Mouse (Mus musculus) gastrocnemius, adult 2 months (tissue): Measurements from ENCODE around the gene Atcay. TPM values are rescaled to one million over a fixed set of nuclear protein-coding genes. Genes with fewer than 3 reads are reported as not detected.
"Not testable (repeated sequence)": the region's sequence is repeated elsewhere in the genome, so short reads cannot be mapped to it uniquely, and the experiment has no call there.

Source experiments
- DNase-seq: peaks from one replicate; pipeline ENCODE4 v3.0.0; 2022
- H3K27ac ChIP-seq: fragments of 200-600 bp; 2 replicates; pipeline ENCODE4 v1.8.1; 2022; ENCODE audit warnings: mild to moderate bottlenecking
- H3K4me3 ChIP-seq: fragments of 200-600 bp; 2 replicates; pipeline ENCODE4 v1.8.1; 2022; ENCODE audit warnings: mild to moderate bottlenecking, moderate library complexity
- CTCF ChIP-seq: fragments of 200-600 bp; IDR thresholded peaks from 2 replicates; pipeline ENCODE4 v1.8.1; 2022; ENCODE audit warnings: antibody characterized with exemption, mild to moderate bottlenecking, moderate library complexity
- intact Hi-C: fragments of 180-260 bp; cut with DNase I; formaldehyde crosslinking; loops from one replicate; pipeline ENCODE4 v1.15.1; 2025
- total RNA-seq, 2 experiments: library from RNA; stranded (reverse); gene quantifications; 2 replicates each; pipeline ENCODE4 v1.2.3; 2021

Atcay gene
- total RNA-seq, 2 experiments from 2014 or later = not detected

- H3K4me3 ChIP-seq = peak overlapping the region; percentile 86
- DNase-seq = peak; percentile 93
- peak overlapping the region; percentile 99 for H3K27ac ChIP-seq
- 0 out of 2 replicates have a peak, but pooled peaks have one; percentile 13 for TF ChIP-seq CTCF
- intact Hi-C loops = no loop called here
Observed at GRCm38 (mm10) chr10:81192270-81192967, 38.2 kb downstream of the Atcay start.

- peak overlapping the region; percentile 86 for H3K4me3 ChIP-seq
- TF ChIP-seq CTCF = no peak
- peak; percentile 42 for DNase-seq
- intact Hi-C loops = no loop called here
- H3K27ac ChIP-seq = peak overlapping the region; percentile 99
Observed at GRCm38 (mm10) chr10:81191342-81191982, 39.2 kb downstream of the Atcay start.

GRCm38 (mm10) chr10:81190912-81191321, 39.7 kb downstream of the Atcay start:
- no peak overlapping the region; the same call in 1 of the 2 replicates for H3K4me3 ChIP-seq
- peak; percentile 40 for DNase-seq
- H3K27ac ChIP-seq = peak overlapping the region; percentile 99
- intact Hi-C loops = no loop called here
- peak; percentile 33; the same call in 1 of the 2 replicates for TF ChIP-seq CTCF

- DNase-seq = peak; percentile 65
- TF ChIP-seq CTCF = peak; percentile 63
- H3K4me3 ChIP-seq = no peak overlapping the region
- intact Hi-C loops = no loop called here
- peak overlapping the region; percentile 99; the same call in 1 of the 2 replicates for H3K27ac ChIP-seq
Observed at GRCm38 (mm10) chr10:81190236-81190911, 40.3 kb downstream of the Atcay start.

GRCm38 (mm10) chr10:81189821-81190220, 40.8 kb downstream of the Atcay start:
- Histone ChIP-seq H3K4me3 (no peak overlapping the region), H3K27ac (no peak overlapping the region; the same call in 1 of the 2 replicates)
- no peak for DNase-seq
- intact Hi-C loops = no loop called here
- TF ChIP-seq CTCF = no peak

GRCm38 (mm10) chr10:81187161-81187560, 43.5 kb downstream of the Atcay start:
- no peak for DNase-seq
- Histone ChIP-seq H3K27ac (no peak overlapping the region), H3K4me3 (no peak overlapping the region)
- TF ChIP-seq CTCF = no peak
- intact Hi-C loops = no loop called here

- TF ChIP-seq CTCF = no peak
- Histone ChIP-seq H3K4me3 (no peak overlapping the region), H3K27ac (peak overlapping the region; percentile 20; the same call in 1 of the 2 replicates)
- intact Hi-C loops = no loop called here
- peak; percentile 19 for DNase-seq
Observed at GRCm38 (mm10) chr10:81184765-81185164, 45.9 kb downstream of the Atcay start.

- TF ChIP-seq CTCF = no peak
- intact Hi-C loops = no loop called here
- peak within 1 kb of the TSS; percentile 81 for H3K4me3 ChIP-seq
- DNase-seq = no peak
- peak within 1 kb of the TSS; percentile 89 for H3K27ac ChIP-seq
Observed at GRCm38 (mm10) chr10:81183805-81184204, 46.8 kb downstream of the Atcay start, which contains the start of gene 4930442H23Rik. TSS of gene 4930442H23Rik (minus strand) at chr10:81183849.

GRCm38 (mm10) chr10:81182336-81183333, 48.0 kb downstream of the Atcay start, which contains the start of gene Dapk3:
TSS of gene Dapk3 (plus strand) at chr10:81183005.
- no peak for TF ChIP-seq CTCF
- intact Hi-C loops = no loop called here
- peak within 1 kb of the TSS; percentile 81 for H3K4me3 ChIP-seq
- peak within 1 kb of the TSS; percentile 89 for H3K27ac ChIP-seq
- DNase-seq = peak; percentile 96

- H3K4me3 ChIP-seq = peak overlapping the region; percentile 81
- intact Hi-C loops = not testable (repeated sequence)
- peak overlapping the region; percentile 74 for H3K27ac ChIP-seq
- peak; percentile 46 for DNase-seq
Observed at GRCm38 (mm10) chr10:81181860-81182259, 48.8 kb downstream of the Atcay start.

GRCm38 (mm10) chr10:81180946-81181345, 49.7 kb downstream of the Atcay start:
- H3K4me3 ChIP-seq = no peak overlapping the region
- no peak for DNase-seq
- H3K27ac ChIP-seq = peak overlapping the region; percentile 28
- intact Hi-C loops = no loop called here
- no peak for TF ChIP-seq CTCF
